Mouse (Mus musculus): Measurements from ENCODE around the gene Flot1.

Flot1 gene

DNA sequence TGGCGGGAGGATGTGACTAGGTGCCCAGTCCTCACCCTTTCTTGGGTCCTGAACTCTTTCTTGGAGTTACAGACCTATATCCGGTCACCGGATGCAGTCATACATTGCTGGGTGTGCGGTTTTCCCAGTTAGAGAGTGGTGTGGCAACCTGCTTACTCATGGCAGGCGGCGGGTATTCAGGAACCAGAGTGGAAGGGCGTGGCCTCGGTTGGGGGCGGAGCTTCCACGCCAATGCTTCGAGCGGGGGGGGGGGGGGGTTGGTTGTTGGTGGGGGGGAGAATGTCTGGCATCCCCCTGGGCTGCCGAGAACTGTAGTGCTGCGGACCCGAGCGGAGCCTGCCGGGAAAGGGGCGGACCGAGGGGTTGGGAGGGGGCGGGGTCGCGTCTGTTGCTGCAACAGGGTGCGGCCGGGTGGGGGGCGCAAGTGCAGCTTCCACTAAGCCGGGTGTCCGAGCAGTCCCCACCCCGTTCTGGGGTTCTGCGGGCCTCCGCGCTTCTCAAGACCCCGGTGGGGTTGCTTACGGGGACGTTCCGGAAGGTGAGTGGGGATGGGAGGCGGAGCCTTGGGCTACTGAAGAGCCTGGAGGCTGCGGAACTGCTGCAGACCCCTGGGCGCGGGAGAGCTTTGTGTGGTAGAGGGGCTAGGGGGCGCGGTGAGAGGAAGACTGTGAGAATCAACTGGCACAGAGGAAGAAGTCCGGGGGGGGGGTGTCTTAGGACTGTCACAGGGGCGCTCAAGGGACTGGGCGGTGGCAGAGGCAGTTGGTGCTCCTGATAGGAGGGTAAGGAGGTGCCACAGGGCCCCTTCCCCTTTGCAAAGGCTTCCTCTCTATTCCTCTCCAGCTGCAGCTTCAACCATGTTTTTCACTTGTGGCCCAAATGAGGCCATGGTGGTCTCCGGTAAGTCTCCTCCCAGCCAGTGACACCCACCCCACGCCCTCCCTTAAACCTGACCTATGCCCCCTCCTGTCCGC is at the start of gene Flot1:
TSS of gene Flot1 (plus strand) at position 267 of the 974 bp plus-strand sequence.
- DNase-seq (ENCODE audit: low spot score) = peak; percentile 89

DNA sequence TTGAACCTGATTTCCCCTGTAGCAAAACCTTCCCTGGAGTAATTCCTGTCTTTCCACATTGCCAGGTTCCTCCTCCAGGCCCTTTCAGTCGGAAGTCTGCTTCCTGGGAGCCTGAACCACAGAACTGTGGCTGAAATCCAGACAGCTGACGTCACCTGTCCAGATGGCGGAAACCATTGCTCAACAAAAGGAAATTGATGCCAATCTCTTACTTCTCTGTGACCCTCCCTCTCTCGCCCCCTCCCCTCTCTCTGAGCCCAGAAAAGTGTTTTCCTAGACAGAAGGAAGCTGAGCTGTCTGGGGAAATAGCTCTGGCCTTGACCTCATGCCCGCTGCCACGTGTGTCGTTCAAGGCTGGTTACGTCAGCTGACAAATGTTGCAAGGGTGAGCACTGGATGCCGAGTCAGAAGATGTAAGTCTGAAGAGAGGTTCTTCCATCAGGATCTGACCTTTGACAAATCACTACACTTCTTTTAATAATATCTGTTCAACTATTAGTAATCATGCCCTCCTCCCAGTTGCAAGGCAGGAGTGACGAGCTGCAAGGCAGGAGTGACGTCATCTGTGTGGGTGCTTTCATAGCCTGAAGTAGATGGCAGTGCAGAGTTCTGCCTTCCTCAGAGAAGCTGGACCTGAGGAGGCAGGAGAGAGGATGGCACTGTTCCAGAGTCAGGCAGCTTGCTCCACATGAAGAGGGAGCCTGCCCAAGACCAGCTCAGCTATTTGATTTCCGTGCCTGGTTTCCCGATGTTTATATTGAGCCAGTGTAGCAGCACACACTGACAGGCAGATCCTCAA is 46.0 kb upstream of the Flot1 start:
- peak; percentile 22 for DNase-seq (ENCODE audit: low spot score)

DNA sequence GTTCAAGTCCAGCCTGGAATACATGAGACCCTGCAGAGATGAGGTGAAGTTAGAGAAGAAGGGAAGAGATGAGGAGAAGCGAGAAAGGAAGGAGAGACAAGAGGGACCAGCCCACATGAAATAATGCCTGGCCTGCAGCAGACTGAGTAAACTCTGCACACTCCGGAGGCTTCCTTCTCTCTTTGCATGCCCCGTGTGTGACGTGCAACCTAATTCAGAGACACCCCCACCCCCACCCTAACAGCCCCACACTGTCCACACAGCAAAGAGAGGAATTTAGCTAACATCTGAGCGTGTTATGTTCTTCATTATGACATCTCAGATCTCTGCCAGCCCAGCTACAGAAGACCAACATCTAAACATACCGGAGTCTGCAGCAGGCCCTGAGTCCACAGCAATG is 44.1 kb upstream of the Flot1 start:
- no peak for DNase-seq (ENCODE audit: low spot score)

DNA sequence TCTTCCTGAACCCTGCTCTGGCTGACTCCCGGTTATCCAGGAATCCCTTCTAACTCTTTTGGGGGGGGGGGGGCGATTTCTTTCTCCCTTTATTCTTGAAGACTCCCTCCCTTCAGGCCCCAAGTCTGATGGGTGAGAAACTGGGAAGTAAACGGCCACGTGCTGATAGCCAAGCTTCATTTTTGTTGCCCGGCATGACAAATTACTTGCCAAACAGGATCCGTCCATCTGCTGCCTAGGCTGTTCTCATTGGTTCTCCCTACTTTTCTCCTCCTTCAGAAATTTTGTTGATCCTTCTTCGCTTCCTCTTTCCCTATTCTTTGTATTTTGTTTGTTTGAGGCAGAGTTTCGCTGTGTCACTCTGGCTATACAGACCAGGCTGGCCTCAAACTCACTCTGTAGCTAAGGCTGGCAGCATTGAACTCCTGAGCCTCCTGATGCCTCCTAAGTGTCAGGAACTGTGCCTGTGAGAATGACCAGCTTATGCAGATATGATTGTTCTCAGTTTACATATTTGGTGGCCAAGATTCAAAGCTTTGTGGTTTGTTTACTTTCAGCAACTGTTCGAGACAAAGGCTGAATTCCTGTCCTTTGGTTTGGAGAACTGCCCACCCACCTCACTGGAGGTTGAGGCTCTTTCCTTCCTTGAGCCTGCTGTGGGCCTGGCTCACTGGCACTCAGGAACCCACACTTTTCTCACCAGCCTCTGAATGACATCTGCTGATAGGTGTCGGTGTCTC is 43.4 kb upstream of the Flot1 start:
- DNase-seq (ENCODE audit: low spot score) = no peak

DNA sequence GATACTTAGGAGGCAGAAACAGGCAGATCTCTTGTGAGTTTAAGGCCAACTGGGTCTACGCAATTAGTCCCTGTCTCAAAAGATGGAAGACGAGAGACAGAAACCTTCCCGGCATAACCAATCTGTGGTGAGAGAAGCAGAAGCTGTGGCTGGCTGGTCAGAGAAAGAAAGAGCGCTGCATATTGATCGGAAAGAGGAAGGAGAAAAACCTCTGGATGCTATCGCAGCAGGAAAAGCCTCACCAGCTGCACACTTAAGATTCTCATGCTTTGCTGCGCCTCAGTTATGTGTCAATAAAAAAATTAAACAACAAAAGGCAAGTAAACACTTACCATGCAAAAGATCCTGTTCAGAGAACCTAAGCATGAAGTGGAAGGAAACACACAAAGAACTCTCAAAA is 42.7 kb upstream of the Flot1 start:
- DNase-seq (ENCODE audit: low spot score) = no peak

DNA sequence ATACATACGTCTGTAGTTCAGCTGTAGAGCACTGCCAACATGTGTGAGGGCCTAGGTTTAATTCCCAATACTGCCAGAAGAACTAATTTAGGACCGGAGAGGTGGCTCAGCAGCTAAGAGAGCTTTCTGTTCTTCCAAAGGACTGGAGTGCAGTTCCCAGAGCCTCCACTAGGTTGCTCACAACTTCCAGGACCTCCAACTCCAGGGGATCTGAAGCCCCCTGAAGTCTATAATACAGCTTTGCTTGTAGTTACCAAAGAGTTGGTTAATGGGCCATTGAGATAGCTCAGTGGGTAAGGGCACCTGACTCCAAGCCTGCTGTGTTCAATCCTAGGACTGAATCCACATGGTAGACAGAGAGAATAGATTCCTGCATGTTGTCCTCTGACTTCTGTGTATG is 40.6 kb upstream of the Flot1 start:
- DNase-seq (ENCODE audit: low spot score) = peak; percentile 59

DNA sequence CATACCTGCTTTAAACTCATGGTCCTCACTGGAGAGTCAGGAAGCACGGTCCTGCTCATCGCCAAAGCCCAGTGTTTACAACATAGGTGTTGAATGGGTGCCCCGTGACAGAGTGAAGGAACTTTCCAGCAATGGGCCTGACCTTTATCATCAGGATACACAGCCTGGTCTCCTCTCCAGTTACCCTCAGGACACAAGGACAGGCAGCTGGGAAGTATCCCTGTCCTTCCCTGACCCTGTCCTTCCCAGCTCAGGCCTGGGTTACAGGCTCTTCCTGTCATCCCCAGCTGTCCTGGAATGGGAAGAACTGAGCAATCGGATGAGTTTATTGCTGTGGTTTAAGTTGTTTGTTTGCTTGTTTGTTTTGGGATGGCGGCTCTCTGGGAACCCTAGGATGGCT is 40.1 kb upstream of the Flot1 start:
- no peak for DNase-seq (ENCODE audit: low spot score)

DNA sequence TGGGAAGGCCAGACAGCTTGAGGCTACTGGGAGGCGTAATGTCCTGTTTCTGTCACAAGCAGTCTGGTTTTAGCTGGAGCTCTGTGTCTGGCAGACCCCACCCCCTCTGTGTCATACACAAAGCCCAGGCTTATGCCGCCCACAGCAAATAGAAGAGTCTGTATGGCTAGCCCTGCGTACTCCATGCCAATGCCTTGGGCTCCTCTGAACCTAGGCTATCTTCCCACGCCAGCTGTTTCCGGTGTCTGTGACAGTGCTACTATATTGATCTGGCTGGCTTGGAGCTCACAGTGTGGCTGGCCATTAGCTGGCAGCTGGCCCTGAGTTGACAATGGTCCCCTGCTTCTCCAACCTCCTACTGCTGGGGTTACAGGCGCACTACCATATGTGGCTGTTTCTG is 39.1 kb upstream of the Flot1 start:
- peak; percentile 17 for DNase-seq (ENCODE audit: low spot score)

DNA sequence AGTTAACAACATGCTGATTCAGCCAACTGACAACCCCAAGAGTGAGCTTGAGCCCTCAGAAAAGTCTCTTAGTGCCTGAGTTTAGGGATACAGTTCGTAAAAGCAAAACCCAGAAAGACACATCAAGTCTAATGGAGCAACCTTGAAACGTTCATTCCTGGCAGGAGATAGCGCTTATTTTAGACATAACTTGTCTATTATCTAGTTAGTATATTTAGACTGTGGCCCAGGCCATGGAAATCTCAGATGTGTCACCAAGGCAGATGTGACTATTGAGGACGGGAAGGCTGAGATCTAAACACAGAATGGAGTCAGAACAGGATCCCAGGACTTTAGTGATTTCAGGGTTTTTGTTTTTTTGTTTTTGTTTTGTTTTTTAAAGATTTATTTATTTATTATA is 37.9 kb upstream of the Flot1 start:
- DNase-seq (ENCODE audit: low spot score) = no peak

DNA sequence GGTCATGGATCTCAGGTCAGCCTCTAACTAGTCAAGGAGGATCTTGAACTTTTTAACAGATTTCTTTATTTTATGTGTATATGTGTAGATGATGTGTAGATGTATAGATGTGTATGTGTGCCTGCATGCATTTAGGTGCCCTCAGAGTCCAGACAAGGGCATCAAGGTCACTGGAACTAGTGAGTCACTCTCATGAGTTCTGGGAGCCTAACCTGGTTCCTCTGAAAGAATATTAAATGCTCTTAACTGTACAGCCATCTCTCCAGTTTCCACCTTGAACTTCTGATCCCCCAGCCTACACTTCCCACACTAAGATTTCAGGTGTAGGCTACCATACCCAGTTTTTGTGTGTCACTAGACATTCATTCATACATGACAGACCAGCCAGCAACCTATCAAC is 35.5 kb upstream of the Flot1 start:
- no peak for DNase-seq (ENCODE audit: low spot score)

DNA sequence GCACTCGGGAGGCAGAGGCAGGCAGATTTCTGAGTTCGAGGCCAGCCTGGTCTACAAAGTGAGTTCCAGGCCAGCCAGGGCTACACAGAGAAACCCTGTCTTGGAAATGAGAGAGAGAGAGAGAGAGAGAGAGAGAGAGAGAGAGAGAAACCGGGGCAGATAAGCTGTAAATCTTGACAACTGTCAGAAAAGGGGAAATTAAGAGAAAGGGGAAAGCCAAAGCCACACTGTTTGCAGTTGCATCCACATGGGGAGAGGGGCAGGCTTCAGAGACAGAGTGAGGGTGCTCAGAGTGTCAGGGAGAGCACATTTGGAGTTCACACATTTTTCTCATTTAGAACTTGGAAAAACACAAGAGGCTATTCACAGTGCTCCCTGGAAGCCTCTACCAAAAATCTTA is 35.0 kb upstream of the Flot1 start:
- no peak for DNase-seq (ENCODE audit: low spot score)

DNA sequence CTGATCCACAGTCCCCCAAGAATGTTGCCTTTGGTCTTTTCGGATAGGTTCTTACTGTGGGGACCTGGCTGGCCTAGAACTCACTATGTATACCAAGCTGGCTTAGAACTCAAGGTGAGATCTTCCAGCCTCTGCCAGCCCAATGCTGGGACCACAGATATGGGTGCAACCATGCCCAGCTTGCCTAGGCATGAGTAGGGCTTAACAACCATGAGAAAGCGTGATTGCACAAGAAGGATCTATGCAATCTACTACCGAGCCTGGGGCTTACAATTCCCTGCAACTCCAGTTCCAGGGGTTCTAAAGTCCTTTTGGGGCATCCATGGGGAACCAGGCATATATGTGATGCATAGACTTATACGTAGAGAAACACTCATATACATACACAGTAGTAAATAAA is 32.1 kb upstream of the Flot1 start:
- DNase-seq (ENCODE audit: low spot score) = no peak

DNA sequence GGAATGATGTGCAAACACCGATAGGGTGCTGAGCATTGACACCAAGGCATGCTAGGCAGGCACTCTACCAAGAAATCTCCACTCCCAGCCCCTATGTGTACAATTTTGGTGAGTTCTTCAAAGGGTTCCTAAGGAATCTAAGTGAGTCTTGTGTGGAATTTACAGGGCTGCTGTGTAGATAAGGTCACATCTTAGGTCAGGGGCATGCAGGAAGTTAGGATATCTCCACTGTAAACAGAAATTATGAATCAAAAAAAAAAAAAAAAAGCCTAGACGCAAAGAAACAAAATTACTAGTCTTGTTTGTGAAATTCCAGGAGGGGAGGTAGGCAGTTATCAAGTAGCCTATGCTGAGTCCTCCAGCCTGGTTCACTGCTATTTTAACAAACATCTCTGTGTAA is 30.2 kb upstream of the Flot1 start:
- DNase-seq (ENCODE audit: low spot score) = no peak

DNA sequence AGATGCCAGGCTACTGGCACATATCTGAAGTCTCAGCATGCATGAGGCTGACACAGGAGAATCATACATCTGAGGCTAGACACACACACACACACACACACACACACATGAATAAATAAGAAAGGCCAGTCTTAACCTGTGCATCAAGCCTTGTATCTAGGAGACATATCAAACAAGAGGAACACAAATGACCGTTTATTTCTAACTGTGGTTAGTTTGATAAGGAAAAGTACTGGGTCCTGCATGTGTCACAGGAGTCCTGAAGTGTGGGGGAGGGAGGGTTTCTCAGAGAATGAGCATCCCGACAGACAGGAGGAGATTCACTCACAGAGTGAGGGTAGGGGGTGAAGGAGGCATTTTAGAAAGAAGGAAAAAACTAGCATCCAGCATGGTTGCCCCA is 27.9 kb upstream of the Flot1 start:
- DNase-seq (ENCODE audit: low spot score) = no peak

DNA sequence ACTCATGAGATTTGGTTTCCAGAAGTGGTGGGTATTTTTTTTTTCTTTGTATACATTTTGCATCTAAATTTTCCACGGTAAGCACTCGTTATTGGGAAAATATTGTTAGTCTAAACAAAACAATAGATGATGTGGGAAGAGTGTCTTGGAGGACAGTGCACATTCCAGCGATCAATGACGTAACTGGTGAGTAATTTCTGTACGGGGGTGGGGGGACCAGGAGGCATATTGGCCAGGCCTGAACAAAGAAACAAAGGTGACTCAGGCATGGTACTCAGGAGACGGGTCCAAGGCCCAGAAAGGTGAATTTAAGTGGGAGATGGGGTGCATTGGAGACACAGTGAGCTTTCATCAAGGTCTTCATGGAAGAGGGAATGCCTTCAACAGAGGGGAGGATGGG is 27.4 kb upstream of the Flot1 start:
- no peak for DNase-seq (ENCODE audit: low spot score)

DNA sequence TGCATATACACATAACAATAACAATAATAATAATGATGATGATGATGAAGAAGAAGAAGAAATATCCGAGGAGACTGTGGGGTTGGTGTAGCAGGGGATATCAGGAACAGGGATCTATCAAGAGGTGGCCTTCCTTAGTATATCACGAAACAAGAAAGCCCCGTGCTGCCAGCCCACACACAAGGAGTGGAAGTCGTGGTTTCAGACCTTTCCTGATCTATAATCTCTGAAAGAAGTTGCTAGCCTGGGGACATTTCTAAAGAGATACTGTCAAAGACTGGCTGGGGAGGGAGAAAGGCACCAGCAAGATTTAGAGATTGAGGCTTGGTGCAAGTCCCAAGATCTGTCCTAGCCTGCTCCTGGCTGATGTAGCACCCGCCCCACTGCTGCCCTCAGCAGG is 26.2 kb upstream of the Flot1 start:
- no peak for DNase-seq (ENCODE audit: low spot score)

DNA sequence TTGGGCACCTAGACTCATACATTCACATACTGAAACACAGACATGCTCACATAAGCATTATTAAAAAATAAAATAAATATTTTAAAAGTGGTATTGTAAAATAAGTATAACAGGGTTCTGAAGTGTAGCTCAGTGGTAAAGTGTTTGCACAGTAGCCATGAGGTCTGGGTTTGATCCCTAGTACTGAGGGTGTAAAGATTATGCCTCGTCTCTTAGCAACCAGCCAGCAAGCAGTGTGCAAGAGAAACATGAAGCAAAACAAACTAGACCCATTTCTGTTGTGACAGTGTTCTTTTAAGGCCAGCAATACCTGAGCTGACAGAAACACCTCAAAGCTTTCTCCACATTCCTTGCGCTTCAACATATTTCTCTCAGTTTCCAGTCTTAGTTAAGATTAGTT is 22.1 kb upstream of the Flot1 start:
- no peak for DNase-seq (ENCODE audit: low spot score)

DNA sequence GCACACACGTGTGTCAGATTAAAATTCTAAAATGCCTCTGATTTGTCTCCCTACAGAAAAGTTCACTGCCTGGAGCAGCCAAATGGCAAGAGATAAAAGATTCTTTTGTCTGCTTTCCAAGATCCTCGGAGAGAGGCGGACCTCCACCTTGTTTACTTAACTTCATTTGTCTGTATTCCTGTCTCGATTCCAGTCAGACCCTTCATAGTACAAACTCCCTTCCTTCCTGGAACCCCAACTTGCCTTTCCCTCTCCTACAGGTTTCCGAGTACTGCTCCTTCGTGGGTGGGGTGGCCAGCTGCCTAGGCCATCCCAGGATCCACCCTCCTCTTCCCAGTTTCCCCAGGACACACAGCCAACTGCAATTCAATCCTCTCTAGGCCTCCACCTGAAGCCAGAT is 20.0 kb upstream of the Flot1 start:
- no peak for DNase-seq (ENCODE audit: low spot score)

DNA sequence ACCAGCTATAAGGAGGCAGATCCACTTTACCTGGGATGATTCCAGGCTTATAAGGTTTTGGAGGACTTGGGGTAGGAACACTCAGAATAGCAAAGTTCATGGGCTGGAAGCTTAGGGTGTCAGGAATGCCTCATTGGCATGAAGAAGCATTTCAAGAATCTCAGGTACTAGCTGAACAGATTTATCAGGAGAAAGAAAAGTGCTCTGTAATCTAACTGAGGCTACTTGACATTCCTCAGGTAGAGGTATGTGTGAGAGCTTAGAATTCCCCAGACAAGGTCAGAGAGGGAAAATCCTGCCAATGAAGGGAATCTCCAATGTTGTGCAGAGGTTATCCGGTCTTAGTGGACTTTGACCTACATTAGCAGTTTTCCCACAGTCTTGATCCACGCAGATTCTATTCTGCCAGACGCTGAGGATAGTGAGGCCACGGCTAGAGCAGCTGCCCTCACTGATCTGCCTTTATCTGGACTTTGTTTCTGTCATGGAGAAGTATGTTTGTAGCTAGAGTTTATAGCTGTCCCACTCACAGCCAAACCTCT is 19.1 kb upstream of the Flot1 start:
- no peak for DNase-seq (ENCODE audit: low spot score)

DNA sequence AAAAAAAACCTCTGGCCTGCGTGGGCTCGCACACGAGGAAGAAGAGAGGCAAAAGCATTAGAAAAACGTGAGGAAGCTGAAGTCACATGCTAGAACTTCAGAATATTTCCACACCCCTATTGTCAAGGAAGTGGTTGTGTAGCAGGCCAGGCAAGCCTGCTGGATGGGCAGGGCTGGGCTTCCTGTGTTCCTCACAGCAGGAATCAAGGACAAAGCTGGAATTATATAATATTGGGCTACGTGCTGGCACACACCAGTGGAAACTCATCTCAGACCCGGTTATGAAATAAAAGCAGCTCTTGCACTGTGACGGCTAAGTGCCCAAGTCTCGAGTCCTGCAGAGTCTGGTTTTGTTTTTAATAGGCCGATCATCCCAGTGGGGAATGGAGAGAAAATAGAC is 15.0 kb upstream of the Flot1 start:
- no peak for DNase-seq (ENCODE audit: low spot score)

DNA sequence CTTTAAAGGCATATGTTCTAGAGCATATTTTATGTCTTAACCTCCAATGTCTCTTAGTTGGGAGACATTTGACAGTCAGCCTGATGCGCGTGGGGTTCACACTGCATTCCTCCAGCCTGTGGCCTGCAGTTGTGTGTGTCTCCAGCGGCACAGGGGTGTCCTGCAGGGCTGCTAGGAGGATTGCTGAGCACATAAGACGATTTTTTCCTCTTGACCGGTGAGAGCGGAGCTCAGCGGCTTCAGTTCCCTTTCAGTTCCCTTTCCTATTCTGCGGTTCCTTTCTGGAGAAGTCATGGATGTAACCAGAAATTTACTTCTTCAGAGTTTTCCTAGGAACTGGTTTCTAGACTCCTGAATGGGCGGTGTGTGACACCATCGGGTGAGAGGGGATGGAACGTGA is 13.6 kb upstream of the Flot1 start:
- DNase-seq (ENCODE audit: low spot score) = no peak

DNA sequence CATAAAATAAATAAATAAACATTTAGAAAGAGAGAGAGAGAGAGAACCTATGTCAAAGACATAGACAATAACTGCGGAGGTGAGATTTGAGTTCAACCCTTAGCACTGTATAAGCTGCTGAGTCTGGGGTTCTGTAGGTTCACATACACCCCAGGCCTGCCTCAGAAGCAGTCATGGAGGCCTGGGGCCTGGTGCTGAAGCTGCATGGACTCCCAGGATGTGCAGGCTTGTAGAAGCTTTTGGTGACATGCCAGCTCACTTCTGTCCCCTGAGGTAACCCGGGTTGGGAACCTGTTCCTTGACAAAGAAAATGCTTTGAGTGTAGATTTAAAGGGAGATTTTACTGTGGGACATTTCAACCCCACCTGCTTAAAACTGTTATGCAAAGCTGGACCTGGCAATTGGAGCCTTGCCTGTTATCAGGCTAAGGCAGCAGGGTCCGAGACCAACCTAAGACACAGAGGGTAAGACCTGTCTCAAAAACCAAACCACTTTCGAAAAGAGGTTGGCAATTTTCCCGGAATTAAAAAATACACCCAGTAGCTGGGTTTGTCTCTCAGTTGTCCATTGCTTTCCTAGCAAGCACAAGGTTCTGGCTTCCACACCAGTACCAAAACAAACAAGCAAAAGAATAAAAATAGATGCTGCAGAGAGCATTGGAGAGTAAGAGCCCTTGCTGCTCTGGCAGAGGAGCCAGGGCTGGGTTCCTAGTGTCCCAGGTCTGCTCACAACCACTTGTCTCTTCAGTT is 12.0 kb upstream of the Flot1 start:
- no peak for DNase-seq (ENCODE audit: low spot score)

Data from retina, embryonic 14.5 days (tissue).